Mouse (Mus musculus) spleen, adult 2 months (tissue): Measurements from ENCODE around the gene Gm20518. TPM values are rescaled to one million over a fixed set of nuclear protein-coding genes. Genes with fewer than 3 reads are reported as not detected.

Experiments
- DNase-seq, 2 experiments: peaks; one replicate each; pipeline versions ENCODE4 v3.0.0 to v3.0.0-alpha.2; 2012 to 2021; ENCODE audit warnings: low spot score in 2 of 2, low read depth in 1 of 2
- H3K27ac ChIP-seq: fragments of 200-500 bp; 2 replicates; pipeline ENCODE4 v1.5.1; 2012; ENCODE audit warnings: low read length, inconsistent platforms; ENCODE audit not compliant: insufficient read depth
- H3K27me3 ChIP-seq: fragments of 200-500 bp; 2 replicates; pipeline ENCODE4 v1.6.1; 2012; ENCODE audit warnings: mild to moderate bottlenecking, moderate library complexity, low read length, inconsistent platforms; ENCODE audit not compliant: control insufficient read depth, insufficient read depth
- H3K36me3 ChIP-seq: fragments of 200-500 bp; 2 replicates; pipeline ENCODE4 v1.6.1; 2012; ENCODE audit warnings: mild to moderate bottlenecking, low read length, inconsistent platforms; ENCODE audit not compliant: control insufficient read depth, insufficient read depth
- H3K4me1 ChIP-seq: fragments of 200-500 bp; 2 replicates; pipeline ENCODE4 v1.6.1; 2011; ENCODE audit warnings: inconsistent platforms; ENCODE audit not compliant: control insufficient read depth, insufficient read depth, insufficient read length
- H3K4me3 ChIP-seq: fragments of 200-500 bp; 2 replicates; pipeline ENCODE4 v1.5.1; 2011; ENCODE audit warnings: mild to moderate bottlenecking, inconsistent platforms; ENCODE audit not compliant: insufficient read depth, insufficient read length; ENCODE audit errors: extremely low read depth
- CTCF ChIP-seq: fragments of 200-500 bp; IDR thresholded peaks from 2 replicates; pipeline ENCODE4 v1.5.1; 2011; ENCODE audit warnings: mild to moderate bottlenecking, inconsistent platforms; ENCODE audit not compliant: insufficient read depth, insufficient read length, insufficient replicate concordance; ENCODE audit errors: extremely low read depth
- POLR2A ChIP-seq: fragments of 200-500 bp; IDR thresholded peaks from 2 replicates; pipeline ENCODE4 v1.6.1; 2011; ENCODE audit warnings: low read depth, low read length, inconsistent platforms
- WGBS: fragments of 180-500 bp; shearing (Covaris S2); methylation state at CpG from one replicate; pipeline ENCODE4 v1.1.7; 2018; 5-methylcytosine and 5-hydroxymethylcytosine counted together
- polyA plus RNA-seq: library from polyadenylated mRNA; depleted of rRNA; stranded (reverse); fragments of >200 nt; gene quantifications from 2 replicates; pipeline ENCODE4 v1.2.3, GENCODE M21; 2012

Gm20518 gene
- polyA plus RNA-seq, 1 experiment, result 1.4 TPM

DNA sequence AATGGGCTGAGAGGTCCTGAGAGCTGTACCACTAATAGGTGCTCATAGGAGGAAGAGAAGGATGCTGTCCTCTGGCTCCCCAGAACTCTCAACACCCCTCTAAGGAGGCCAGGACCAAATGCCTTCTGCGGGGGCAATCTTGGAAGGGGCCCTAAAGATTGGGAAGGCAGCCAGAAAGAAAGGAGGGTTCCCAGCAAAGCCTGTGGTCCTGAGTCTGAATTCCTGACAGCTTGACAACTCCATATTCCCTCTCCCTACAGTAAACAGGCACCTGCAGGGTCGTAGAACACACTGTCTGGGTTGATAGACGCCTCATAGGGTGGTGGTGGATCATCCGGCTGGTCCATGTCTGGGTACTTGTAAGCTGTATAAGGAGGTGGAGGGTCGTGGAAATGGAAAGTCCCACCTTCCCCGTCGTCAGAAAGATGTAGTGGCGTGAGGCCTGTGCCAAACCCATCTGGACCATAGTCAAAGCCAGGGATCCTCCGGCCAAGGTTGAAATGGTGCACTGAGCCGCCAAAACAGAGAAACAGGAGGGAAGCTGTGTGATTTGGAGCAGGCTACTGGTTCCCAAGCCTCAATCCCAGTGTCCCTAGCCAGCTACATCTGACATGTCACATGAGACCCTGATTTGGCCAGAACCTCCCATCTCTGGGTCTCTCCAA lies 47.6 kb downstream of the Gm20518 start:
- H3K36me3 ChIP-seq, result peaks cover 30% of the 10 kb centered on the region
- TF ChIP-seq POLR2A (no peak), CTCF (no peak)
- no peak overlapping the region for H3K4me3 ChIP-seq
- no peak overlapping the region for H3K27ac ChIP-seq
- no peak for DNase-seq
- H3K4me1 ChIP-seq, result no peaks in the 10 kb centered on the region
- 95% methylated on average over 10 of the region's 10 CpGs for WGBS
- H3K27me3 ChIP-seq, result no peaks in the 10 kb centered on the region

DNA sequence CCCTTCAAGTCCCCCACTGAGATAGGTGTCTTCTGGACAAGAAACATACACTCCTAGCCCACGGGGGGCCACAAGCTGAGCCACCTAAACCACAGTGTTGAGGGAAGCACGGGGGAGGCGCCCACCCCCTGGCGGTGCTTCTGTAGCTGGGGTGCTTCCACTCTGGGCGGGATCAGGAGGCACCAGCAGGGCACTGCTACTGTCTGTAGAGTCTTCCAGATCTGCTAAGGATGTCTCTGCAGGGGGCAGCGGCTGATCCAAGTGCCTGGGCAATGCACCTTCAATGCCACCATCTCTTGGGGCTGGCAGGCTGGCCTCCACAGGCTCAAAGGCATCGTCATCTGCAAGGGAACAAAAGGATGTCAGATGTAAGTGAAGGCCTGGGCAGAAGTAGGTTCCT lies 49.0 kb downstream of the Gm20518 start:
- Histone ChIP-seq H3K4me3 (no peak overlapping the region), H3K27ac (no peak overlapping the region), H3K36me3 (peaks cover 30% of the 10 kb centered on the region), H3K27me3 (no peaks in the 10 kb centered on the region), H3K4me1 (no peaks in the 10 kb centered on the region)
- no peak for DNase-seq
- 94% methylated on average over 7 of the region's 7 CpGs for WGBS
- TF ChIP-seq POLR2A (no peak), CTCF (no peak)

DNA sequence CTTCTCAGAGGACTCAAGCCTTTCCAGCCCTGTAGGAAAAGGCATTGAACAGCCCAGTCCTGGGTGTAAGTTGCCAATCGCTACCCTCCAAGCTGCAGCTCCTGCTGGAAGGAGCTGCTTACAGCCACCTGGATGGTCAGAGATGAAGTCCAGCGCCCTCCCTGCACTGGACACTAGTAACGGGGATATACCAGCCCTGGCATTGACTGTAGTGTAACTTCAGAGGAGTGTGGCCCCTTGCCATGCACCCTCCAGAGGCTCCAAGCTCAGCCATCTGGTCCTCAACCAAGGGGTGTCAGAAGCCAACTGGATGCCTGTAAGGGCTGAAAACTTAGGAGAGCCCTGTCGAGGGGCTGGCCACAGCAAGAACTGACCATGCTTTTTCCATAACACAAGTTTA lies 51.5 kb downstream of the Gm20518 start:
- no peak overlapping the region for H3K4me3 ChIP-seq
- H3K27me3 ChIP-seq, result no peaks in the 10 kb centered on the region
- H3K4me1 ChIP-seq, result no peaks in the 10 kb centered on the region
- TF ChIP-seq CTCF (no peak), POLR2A (no peak)
- no peak for DNase-seq
- WGBS, result 89% methylated on average over 4 of the region's 4 CpGs
- peaks cover 24% of the 10 kb centered on the region for H3K36me3 ChIP-seq
- H3K27ac ChIP-seq, result no peak overlapping the region

DNA sequence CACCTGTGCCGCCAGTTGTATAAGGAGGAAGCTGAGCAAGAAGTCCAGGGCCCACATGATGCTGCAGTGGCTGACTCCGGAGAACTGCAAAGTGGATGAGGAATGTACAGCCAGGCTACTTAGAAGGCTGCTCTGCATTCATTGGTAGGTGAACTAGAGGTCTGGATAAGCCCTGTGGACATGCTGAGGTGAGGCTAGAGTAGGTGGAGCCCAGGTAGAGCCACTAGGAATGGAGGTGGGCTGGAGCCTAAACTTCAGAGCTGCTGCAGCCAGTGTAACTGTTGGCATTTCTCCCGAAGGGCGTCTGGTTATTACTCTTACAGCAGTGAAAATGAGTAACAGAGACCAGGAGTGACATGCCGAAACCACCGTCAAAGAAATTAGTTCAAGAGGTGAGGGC lies 53.4 kb downstream of the Gm20518 start, which contains the start of gene Car15:
Gene Car15, minus strand, starts transcription at position 314 of the 400 bp plus-strand sequence.
- DNase-seq, result no peak
- peaks cover 14% of the 10 kb centered on the region for H3K36me3 ChIP-seq
- no peak within 1 kb of the TSS for H3K27ac ChIP-seq
- 77% methylated on average over 6 of the region's 6 CpGs for WGBS
- no peak within 1 kb of the TSS for H3K4me3 ChIP-seq
- H3K27me3 ChIP-seq, result peaks cover 8% of the 10 kb centered on the region
- no peaks in the 10 kb centered on the region; the same call in 1 of the 2 replicates for H3K4me1 ChIP-seq
- TF ChIP-seq POLR2A, result no peak
- no peak for TF ChIP-seq CTCF

DNA sequence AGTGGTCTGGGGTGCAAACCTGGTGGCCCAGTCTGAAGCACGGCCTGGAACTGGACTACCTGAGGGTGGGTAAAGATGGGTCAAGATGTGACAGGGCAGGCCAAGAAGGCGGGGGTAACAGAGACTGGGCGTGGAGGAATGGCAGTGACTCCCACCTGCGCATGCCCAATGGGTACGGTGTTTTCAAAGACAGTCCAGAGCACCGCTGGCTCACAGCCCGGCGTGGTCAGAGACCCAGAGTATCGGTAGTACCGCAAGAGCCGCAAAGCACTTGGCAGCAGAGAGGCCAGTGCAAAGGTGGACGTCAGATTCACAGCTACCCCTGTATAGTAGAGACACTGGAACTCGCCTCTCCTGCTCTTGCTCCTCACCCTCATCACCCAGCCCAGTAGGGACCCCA lies 56.0 kb downstream of the Gm20518 start:
- 53% methylated on average over 13 of the region's 13 CpGs for WGBS
- H3K27ac ChIP-seq, result no peak overlapping the region
- no peak for DNase-seq
- H3K27me3 ChIP-seq, result peaks cover 9% of the 10 kb centered on the region
- H3K4me1 ChIP-seq, result no peaks in the 10 kb centered on the region; the same call in 1 of the 2 replicates
- no peak for TF ChIP-seq CTCF
- no peak for TF ChIP-seq POLR2A
- H3K36me3 ChIP-seq, result no peaks in the 10 kb centered on the region
- H3K4me3 ChIP-seq, result no peak overlapping the region

DNA sequence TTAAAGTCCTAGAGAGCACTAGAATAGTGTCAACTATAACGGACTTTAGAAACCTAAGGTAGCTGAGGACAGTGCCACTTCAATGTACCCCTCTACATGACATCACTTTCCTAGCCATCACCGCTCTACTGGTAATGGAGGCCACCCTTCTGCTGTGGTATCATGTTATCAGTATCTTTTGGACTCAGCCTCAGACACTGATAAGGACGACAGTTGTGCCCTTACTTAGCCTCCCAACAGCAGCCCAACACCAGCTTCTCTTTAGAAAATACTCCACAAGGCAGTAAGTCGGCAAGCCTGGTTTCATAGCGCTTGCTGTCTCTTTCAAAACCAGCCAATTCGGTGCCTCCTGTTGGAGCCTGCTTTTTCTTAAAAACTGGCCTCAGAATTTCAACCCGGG lies 56.9 kb downstream of the Gm20518 start:
- Histone ChIP-seq H3K27me3 (peaks cover 9% of the 10 kb centered on the region), H3K27ac (no peak overlapping the region), H3K36me3 (no peaks in the 10 kb centered on the region), H3K4me3 (no peak overlapping the region), H3K4me1 (no peaks in the 10 kb centered on the region; the same call in 1 of the 2 replicates)
- TF ChIP-seq POLR2A, result no peak
- no peak for TF ChIP-seq CTCF
- 50% methylated on average over 7 of the region's 7 CpGs for WGBS
- DNase-seq, result no peak

DNA sequence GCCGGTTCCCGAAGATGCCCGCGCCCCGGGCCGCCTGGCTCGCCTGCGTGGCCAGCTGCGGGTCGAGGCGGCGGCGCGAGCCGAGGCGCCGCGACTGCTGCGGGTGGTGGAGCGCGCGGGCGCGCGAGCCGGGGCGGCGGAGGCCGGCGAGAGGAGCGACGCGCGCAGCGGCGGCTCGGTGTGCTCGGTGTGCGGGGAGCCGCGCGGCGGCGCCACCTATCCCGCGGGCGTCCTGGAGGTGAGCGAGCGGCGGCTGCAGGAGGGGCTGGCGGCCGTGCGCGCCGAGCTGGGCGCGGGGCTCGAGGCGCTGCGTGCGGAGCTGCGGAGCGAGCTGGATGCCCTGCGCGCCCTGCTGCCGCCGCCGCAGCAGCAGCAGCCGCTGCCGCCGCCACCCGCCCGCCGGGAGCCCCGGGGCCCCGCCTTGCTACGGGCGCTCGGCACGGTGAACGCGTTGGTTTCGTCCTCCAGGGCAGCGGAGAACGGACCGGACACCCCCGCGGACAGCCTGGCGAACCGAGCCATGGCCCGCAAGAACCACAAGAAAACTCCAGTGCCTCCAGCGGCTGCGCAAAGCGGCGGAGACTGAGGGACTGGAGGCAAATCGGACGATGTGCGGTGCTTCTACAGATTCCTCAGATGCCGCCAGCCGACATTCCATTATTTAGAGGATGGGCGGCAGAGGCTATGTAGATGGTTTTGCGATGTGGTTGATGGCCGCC lies 57.6 kb downstream of the Gm20518 start:
- Histone ChIP-seq H3K27me3 (peaks cover 9% of the 10 kb centered on the region), H3K4me1 (no peaks in the 10 kb centered on the region; the same call in 1 of the 2 replicates), H3K27ac (no peak overlapping the region), H3K36me3 (no peaks in the 10 kb centered on the region), H3K4me3 (no peak overlapping the region)
- TF ChIP-seq CTCF (no peak), POLR2A (no peak)
- DNase-seq, result no peak
- 2% methylated on average over 91 of the region's 103 CpGs for WGBS
